Mouse (Mus musculus) brain, embryonic 14.5 days (tissue): ENCODE data around the gene Trpv2. TPM values are rescaled to one million over a fixed set of nuclear protein-coding genes. Genes with fewer than 3 reads are reported as not detected.

Experiments used
- polyA plus RNA-seq: library from polyadenylated mRNA; depleted of rRNA; stranded (reverse); fragments of >200 nt; gene quantifications from 2 replicates; pipeline ENCODE4 v1.2.3, GENCODE M21; 2012; rRNA removed

The Trpv2 gene
- polyA plus RNA-seq, 1 experiment: 26.3 TPM

Other genes starting within 250 kb of the Trpv2 start
- 6.8 and 8.2 TPM in 2 replicates for gene Pigl, start 116.0 kb upstream of the Trpv2 start, polyA plus RNA-seq
- gene Ncor1, start 115.9 kb upstream of the Trpv2 start, polyA plus RNA-seq: 132 and 164 TPM in 2 replicates
- gene Cenpv, start 35.2 kb upstream of the Trpv2 start, polyA plus RNA-seq: 112 and 180 TPM in 2 replicates
- gene Ubb, start 23.3 kb upstream of the Trpv2 start, polyA plus RNA-seq: 4,191 and 5,062 TPM in 2 replicates
- gene Lrrc75a, start 74.0 kb downstream of the Trpv2 start, polyA plus RNA-seq: 19.9 and 23.4 TPM in 2 replicates
- gene Mmgt2, start 74.2 kb downstream of the Trpv2 start, polyA plus RNA-seq: 29.0 and 35.4 TPM in 2 replicates
- 14.4 and 16.2 TPM in 2 replicates for gene Zfp287, start 157.4 kb downstream of the Trpv2 start, polyA plus RNA-seq
- not detected in 2 replicates for gene Gm10428, start 178.6 kb downstream of the Trpv2 start, polyA plus RNA-seq
- 19.8 and 21.0 TPM in 2 replicates for gene Zfp286, start 215.0 kb downstream of the Trpv2 start, polyA plus RNA-seq
- gene Trim16, start 245.7 kb downstream of the Trpv2 start, polyA plus RNA-seq: 4.1 and 5.7 TPM in 2 replicates